Comparison of ENCODE assay signal across 8 mouse cellular contexts in the genomic region with DNA sequence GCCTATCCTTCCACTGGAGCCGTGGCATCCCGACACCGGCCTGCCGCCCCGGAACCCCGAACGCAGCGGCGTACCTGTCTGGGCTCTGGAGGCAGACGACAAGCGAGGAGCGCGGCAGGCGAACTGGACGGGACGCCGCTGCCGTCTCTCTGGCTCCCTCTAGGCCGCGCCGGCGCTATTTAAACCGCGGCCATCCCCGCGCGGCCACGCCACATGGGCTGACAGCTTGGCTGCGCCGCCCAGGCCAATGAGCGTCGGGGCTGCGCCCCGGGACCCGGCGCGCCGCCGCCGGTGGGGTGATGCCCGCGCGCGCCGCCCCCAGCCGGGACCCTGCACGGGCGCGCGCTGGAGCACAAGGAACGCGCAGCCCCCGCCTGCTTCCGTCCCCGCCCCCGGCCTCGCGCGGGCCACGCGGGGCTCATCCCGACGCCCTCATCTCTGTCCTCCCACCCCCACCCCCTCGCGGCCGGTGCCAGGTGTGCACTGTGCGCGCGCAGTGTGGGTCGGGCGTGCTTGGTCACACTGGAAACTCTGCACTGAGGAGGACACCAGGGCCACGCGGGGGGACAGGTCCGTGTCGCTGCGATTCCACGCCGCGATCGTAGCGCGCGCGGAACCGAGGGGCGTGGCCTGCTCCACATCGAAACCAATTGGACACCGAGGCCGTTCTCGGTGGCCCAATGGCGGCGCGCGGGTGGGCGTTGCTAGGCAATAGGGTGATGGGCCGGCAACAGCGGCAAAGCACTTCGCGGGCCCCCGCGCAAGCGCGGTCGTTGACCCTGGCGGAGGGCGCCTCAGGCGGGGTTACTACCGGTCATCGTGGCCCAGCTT. TPM values are rescaled to one million over a fixed set of nuclear protein-coding genes. Genes with fewer than 3 reads are reported as not detected.
DNase-seq lines count a peak whose midpoint lies in the region; ATAC-seq and TF ChIP-seq lines count a peak whose summit lies in the region.

Gene Fasn (minus strand): TSS at position 592 of the 831 bp plus-strand sequence.

- no peaks in the 10 kb centered on the region for H3K9me3 ChIP-seq in E14TG2a.4 (ENCODE audit: low read length)
- H3K9me3 ChIP-seq in forebrain, embryonic 13.5 days (replicated peaks): no peaks in the 10 kb centered on the region
- no peaks in the 10 kb centered on the region for H3K9me3 ChIP-seq in liver, postnatal 0 days (ENCODE audit: low read length)
- no peaks in the 10 kb centered on the region for H3K9me3 ChIP-seq in neural tube, embryonic 14.5 days (ENCODE audit: control insufficient read depth, low read length)

- intact Hi-C loops in heart, postnatal 10 days (cut with DNase I): loop anchor here (5.0 kb wide), 1 partner anchor 83 kb away; no protein-coding TSS in a partner anchor

- H3K27me3 ChIP-seq in E14TG2a.4 (ENCODE audit: insufficient read depth, low read length): no peaks in the 10 kb centered on the region
- no peaks in the 10 kb centered on the region for H3K27me3 ChIP-seq in forebrain, embryonic 13.5 days
- H3K27me3 ChIP-seq in liver, postnatal 0 days (ENCODE audit: insufficient read depth, low read length): no peaks in the 10 kb centered on the region
- H3K27me3 ChIP-seq in neural tube, embryonic 14.5 days (ENCODE audit: control insufficient read depth, insufficient read depth, low read length): no peaks in the 10 kb centered on the region

- peaks cover 41% of the 10 kb centered on the region for H3K36me3 ChIP-seq in E14TG2a.4 (ENCODE audit: insufficient read depth, low read length)
- peaks cover 33% of the 10 kb centered on the region for H3K36me3 ChIP-seq in forebrain, embryonic 13.5 days (ENCODE audit: poor library complexity, severe bottlenecking)
- H3K36me3 ChIP-seq in liver, postnatal 0 days (replicated peaks; ENCODE audit: insufficient read depth, low read length): peaks cover 18% of the 10 kb centered on the region
- H3K36me3 ChIP-seq in neural tube, embryonic 14.5 days (ENCODE audit: control insufficient read depth, insufficient read depth, low read length): peaks cover 15% of the 10 kb centered on the region

- peak within 1 kb of the TSS; percentile 94 for H3K4me2 ChIP-seq in forebrain, embryonic 13.5 days
- H3K4me2 ChIP-seq in liver, postnatal 0 days (ENCODE audit: low read depth, low read length): peak within 1 kb of the TSS; percentile 86
- peak within 1 kb of the TSS; percentile 99 for H3K4me2 ChIP-seq in neural tube, embryonic 14.5 days (ENCODE audit: low read depth, low read length)

- under 1% methylated on average over 100 of the region's 109 CpGs for WGBS in forebrain, embryonic 13.5 days
- under 1% methylated on average over 108 of the region's 109 CpGs for WGBS in large intestine, adult 2 months
- under 1% methylated on average over 84 of the region's 109 CpGs for WGBS in liver, postnatal 0 days (ENCODE audit: insufficient replicate concordance)
- under 1% methylated on average over 101 of the region's 109 CpGs for WGBS in neural tube, embryonic 14.5 days

- TF ChIP-seq CTCF in E14TG2a.4 (conservative IDR thresholded peaks at IDR 0.05; ENCODE audit: low read length): no peak
- peak; percentile 66 for TF ChIP-seq CTCF in liver, postnatal 0 days (IDR thresholded peaks at IDR 0.05; ENCODE audit: low read depth)

- peak within 1 kb of the TSS; percentile 99 for H3K27ac ChIP-seq in forebrain, embryonic 13.5 days
- H3K27ac ChIP-seq in liver, postnatal 0 days (ENCODE audit: low read depth): peak within 1 kb of the TSS; percentile 79
- H3K27ac ChIP-seq in neural tube, embryonic 14.5 days (ENCODE audit: low read depth, low read length): peak within 1 kb of the TSS; percentile 99

- TF ChIP-seq EP300 in liver, postnatal 0 days (IDR thresholded peaks at IDR 0.05; ENCODE audit: low read depth): no peak

- ATAC-seq in forebrain, embryonic 13.5 days: peak; percentile 91
- ATAC-seq in liver, postnatal 0 days: peak; percentile 87
- peak; percentile 92 for ATAC-seq in neural tube, embryonic 14.5 days (ENCODE audit: low read depth)

- H3K9ac ChIP-seq in forebrain, embryonic 13.5 days: peak within 1 kb of the TSS; percentile 96
- H3K9ac ChIP-seq in liver, postnatal 0 days (replicated peaks): peak within 1 kb of the TSS; percentile 69
- H3K9ac ChIP-seq in neural tube, embryonic 14.5 days (replicated peaks; ENCODE audit: low read depth, low read length): peak within 1 kb of the TSS; percentile 95

- peak; percentile 85 for DNase-seq in c-Kit-positive CD71-positive TER-119-positive erythroid progenitor cells, embryonic 14.5 days (ENCODE audit: low spot score)
- DNase-seq in heart, postnatal 10 days: peak; percentile 97 to 98
- DNase-seq in large intestine, adult 2 months (ENCODE audit: low read depth, low spot score): peak; percentile 62
- DNase-seq in liver, postnatal 0 days: peak; percentile 95
- DNase-seq in testis, postnatal 10 days (ENCODE audit: low spot score): peak; percentile 98

- peak within 1 kb of the TSS; percentile 96 for H3K4me3 ChIP-seq in E14TG2a.4 (replicated peaks; ENCODE audit: low read length)
- peak within 1 kb of the TSS; percentile 88 for H3K4me3 ChIP-seq in forebrain, embryonic 13.5 days
- peak within 1 kb of the TSS; percentile 68 for H3K4me3 ChIP-seq in liver, postnatal 0 days (ENCODE audit: low read depth, low read length)
- H3K4me3 ChIP-seq in neural tube, embryonic 14.5 days (ENCODE audit: low read depth, low read length): peak within 1 kb of the TSS; percentile 84

- H3K4me1 ChIP-seq in E14TG2a.4 (replicated peaks; ENCODE audit: low read depth, low read length): peaks cover 76% of the 10 kb centered on the region
- H3K4me1 ChIP-seq in forebrain, embryonic 13.5 days: peaks cover 44% of the 10 kb centered on the region
- H3K4me1 ChIP-seq in liver, postnatal 0 days (ENCODE audit: insufficient read depth): peaks cover 22% of the 10 kb centered on the region
- H3K4me1 ChIP-seq in neural tube, embryonic 14.5 days (ENCODE audit: control insufficient read depth, insufficient read depth, low read length): peaks cover 28% of the 10 kb centered on the region

RNA-seq across cellular contexts. Expression of gene Fasn, which starts in this region (rescaled TPM):
- polyA plus RNA-seq in forebrain, embryonic 13.5 days (2015; fragmentation: Nextera tagmentation; extraction: Ambion mirVana): 61.4 and 79.4 TPM in 2 replicates
- 10 to 100 TPM; 27.4 to 33.8 TPM for total RNA-seq in heart, postnatal 10 days (2021)
- polyA plus RNA-seq in large intestine, adult 2 months (2012; rRNA removed): 201 and 272 TPM in 2 replicates
- 3.8 and 3.9 TPM in 2 replicates for polyA plus RNA-seq in liver, postnatal 0 days (2015; fragmentation: Nextera tagmentation; extraction: Ambion mirVana)
- polyA plus RNA-seq in neural tube, embryonic 14.5 days (2014; fragmentation: Nextera tagmentation; extraction: Ambion mirVana): 107 and 117 TPM in 2 replicates

Comparison
In these comparisons a context has a peak if more than half of its experiments do, and no peak if none do; other contexts are left out.
1. Peak in every context shown above with its lines: DNase-seq, ATAC-seq, H3K4me3 ChIP-seq and H3K27ac ChIP-seq.
2. RNA of gene Fasn (polyA plus RNA-seq): 201 to 272 TPM in large intestine, adult 2 months, 107 to 117 TPM in neural tube, embryonic 14.5 days and 61.4 to 79.4 TPM in forebrain, embryonic 13.5 days; 3.8 to 3.9 TPM in liver, postnatal 0 days; every median in the first group is over 10 times any median in the second.